Mouse (Mus musculus) layer of hippocampus, adult 11-12 months (tissue): ENCODE measurements around the gene Ano10.
A peak's percentile ranks its signal among the peaks of the same experiment; 100 is the strongest.

ENCODE experiments used
- DNase-seq: peaks from one replicate; pipeline ENCODE4 v3.0.0; 2022; ENCODE audit warnings: low spot score

Ano10 gene

DNA sequence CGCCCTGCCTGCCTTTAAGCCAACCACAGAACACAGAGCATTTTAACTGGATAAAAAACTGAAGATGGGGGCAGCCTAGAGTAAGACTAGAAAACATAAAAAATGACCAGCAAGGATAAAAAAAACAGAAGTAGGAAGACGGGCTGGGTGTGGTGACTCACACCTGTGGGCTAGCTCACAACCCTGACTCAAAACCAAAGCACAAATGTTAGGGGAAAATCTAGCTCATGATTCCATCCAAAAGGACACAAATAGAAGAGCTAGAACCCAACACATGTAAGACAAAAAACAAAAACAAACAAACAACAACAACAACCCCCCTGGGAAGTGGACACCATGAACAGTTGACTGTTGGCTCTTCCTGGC lies 49.4 kb downstream of the Ano10 start:
- DNase-seq: no peak

DNA sequence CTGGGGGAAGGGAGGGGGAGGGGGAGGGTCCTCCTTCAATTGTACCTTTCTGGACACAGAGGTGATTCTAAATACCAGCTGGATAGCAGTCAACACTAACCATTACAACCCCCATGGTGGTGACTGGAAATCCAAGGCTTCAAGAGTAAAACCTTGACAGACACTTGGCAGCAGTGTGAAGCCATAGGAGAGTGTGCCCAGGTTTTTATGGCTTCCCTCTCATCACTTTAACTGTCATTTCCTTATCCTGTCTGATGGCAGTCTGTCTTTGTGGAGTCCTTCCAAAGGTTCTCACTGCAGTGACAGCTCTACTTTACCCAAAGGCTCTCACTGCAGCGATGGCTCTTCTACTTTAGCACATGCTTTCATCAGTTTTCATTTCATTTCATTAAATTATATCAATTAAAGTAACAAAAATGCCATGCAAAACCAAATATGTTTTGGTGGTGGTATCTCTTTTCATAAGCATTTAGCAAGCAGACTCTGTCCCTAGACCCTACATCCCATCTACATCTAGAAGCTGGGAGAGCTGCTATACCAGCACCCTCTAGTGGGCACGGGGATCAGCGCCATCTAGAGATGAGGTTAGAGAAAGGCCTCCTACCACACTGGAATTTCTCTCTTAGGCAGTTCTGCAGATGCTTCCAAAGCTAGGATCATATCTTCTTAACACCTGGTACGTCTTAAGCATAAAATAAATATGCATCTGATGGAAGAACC lies 50.0 kb downstream of the Ano10 start:
- peak; percentile 70 for DNase-seq

DNA sequence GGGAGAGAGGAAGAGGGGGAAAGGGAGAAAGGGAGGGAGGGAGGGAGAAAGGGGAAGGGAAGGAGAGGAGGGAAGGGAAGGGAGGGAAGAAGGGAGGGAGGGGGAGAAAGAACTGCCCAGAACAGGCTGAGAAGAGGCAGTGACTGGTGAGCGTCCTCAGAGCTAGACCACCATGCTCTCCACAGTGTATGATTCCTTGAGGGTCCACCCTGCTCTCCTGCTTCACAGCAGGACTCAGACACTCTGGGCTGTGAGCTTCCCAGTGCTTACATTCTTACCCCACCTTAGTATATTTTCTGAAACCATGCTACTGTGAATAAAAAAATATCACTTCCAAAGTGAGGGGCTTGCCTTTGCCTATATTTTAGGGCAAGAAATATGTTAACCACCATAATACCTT lies 50.9 kb downstream of the Ano10 start:
- no peak for DNase-seq

DNA sequence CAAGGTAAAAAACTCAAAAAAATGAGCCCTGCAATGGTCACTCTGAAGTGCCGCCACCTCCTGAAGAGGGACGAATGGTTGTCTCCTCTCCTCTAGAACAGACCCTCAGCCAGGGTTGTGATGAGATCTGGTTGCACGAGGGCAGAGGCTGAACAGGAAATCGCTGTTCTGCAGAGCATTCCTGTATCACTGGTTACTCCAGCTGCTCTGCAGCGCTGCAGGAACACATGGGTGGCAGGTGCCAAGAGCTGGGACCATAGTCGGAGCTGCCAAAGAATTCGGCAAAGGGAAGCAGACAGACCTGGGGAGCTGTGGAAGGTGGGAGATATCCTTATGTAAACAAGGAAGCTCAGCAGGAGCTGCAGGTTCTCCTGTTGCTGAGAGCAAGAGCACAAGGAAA lies 51.4 kb downstream of the Ano10 start:
- no peak for DNase-seq

DNA sequence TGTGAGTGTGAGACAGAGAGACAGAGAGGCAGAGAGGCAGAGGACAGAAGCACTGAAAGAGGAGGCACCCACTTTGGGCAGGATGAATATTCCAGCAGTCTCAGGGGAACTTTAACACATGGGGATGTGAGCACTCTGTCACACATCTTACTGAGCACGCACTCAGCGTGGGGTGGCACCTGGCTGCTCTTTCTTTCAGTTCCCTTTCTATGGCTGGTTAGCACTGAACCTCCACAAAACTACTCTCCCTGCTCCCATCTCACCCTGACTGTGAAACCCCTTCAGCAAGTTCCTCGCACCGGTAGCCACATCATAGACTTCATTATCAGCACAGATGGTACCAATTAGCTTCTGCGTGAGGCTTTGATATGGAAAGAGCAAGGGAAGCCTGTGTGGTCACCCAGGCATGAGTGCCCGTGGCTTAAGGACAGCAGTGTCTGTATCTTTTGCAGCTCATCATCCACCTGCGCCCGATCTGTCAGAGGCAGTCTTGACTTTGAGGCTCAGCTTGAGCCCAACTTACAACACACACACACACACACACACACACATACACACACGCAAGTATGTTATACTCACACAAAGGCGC lies 52.3 kb downstream of the Ano10 start:
- no peak for DNase-seq

DNA sequence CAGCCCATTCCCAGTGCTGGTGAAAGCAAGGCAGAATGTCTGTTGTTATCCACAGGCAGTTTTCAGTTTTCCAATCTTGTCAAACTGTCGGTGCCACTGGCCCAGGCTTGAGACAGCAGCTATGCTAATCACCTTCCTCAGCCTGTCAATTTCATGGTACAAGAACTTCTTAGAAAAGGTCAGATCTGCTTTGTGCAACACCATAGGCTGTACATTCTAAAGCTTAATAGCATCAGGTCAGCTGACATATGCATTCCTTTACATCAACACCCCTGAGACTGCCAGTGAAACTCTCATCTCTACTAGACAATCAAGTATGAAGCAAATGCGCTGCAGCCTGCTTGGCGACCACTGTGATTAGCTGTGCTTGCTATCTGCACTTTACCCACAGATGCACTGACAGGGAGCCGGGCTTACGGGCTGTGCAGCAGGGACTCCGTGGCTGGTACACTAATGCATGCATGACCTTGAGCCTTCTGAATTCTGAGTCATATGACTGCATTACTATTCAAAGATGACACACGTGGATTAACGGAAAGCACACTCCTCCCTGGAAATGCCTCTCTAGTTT lies 53.5 kb downstream of the Ano10 start:
- no peak for DNase-seq

DNA sequence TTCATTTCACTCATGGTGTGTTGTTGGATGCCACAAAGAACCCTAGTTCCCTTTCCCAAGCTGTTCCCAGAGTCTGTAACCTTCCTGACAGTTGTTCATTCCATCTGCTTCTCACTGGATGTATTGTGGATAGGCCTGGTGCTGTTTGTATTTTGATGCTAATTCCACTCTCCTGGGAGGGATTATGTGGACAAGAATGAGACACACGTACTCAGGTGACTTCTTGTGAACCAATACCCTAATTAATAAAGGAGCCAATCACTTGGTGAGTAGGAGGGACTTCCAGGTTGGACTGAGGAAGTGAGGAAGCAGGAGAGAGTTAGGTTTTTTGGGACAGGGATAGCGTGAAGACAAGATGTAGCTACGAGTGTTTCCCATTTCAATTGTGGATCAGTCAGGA lies 59.5 kb downstream of the Ano10 start:
- no peak for DNase-seq

DNA sequence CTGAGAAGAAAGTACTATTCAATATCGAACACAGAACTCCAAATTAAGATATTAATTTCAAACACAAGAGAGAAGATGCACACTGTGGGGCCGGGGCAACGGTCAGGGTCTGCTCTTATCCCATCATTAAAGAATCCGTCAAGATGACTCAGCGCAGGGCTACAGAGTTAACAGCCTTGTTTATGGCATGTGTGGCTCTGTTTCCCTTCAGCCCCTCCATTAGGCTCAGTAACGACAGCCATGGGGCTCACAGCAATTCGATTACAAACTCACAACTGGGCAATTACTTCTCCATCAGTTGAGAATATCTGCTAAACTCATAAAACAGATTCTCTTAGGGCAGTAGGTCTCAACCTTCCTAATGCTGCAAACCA lies 60.3 kb downstream of the Ano10 start:
- DNase-seq: no peak

DNA sequence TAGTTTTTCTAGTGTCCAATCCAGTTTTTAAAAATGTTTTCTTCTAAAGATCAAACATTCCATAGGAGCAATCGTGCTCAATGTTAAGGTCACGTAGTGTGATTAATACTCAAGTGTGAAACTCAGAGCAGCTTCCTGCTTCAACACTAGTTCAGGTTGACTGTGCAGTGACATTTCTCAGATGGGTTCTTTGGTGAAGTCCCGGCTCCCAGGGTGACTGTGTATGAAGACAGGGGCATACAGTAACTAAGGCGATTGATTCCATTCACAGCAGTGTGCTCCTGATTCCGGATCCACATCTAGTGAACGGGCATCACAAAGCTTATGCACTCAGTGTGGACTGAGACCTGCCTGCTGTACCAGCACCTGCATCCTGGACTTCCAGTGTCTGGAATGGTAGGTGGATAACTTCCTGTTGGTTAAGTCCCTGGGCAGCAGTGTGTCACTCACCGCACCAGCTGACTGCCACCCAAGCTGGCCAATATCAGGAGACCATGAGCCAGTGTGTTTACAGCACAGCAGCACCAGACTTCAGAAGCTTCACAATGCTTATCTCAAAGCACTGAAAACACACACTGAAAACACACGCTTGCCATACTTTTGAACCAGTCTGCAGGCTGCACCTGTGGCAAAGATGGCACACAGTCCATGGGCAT lies 60.8 kb downstream of the Ano10 start:
- DNase-seq: no peak

DNA sequence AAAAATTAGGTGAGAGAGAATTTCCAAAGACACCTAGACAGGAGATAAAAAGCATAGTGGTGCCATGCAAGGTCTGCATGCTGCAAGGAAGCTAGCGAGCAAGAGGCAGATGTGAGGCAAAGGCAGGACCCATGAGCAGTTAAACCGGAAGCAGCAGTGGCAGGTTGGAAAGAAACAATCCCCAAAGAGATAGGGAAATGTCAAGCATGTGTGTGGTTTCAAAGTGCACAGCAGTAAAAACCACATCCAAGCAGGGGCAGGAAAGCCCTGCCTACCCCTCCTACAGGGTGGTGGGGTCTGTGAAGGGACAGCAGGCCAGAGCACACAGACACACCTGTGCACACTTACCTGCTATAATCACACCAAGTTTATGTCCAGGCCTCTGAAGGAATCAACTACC lies 61.3 kb downstream of the Ano10 start:
- DNase-seq: no peak

DNA sequence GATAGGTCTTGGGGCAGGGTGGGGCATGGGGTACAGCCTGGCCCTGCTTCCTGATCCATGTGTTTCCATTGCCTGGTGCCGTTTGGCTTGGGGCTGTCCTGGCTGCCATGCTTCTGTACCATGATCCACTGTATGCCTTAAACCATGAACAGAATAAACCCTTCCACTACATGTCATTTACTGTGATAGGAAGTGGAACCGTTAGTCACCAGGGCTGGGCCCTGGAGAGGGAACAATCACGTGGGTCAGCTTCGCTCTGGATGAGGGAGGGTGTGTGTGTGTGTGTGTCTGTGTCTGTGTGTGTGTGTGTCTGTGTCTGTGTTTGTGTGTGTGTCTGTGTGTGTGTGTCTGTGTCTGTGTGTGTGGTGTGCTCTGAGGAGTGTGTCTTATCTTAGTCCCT lies 63.5 kb downstream of the Ano10 start:
- no peak for DNase-seq

DNA sequence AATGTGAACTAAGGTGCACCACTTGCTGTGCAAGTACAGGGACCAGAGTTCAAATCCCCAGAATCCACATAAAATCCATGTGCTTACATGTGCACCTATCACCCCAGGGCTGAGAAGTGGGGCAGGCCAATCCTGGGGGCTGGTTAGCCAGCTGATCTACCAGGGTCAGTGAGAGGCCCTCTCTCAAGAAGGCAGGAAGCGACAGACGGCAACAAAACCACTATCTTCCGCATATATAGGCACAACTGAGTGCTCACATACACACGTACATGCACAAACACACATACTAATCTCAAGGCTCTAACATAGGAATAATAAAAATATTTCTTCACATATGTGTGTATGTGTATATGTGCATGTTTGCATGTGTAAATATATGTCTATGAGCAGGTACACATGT lies 67.8 kb downstream of the Ano10 start:
- no peak for DNase-seq

DNA sequence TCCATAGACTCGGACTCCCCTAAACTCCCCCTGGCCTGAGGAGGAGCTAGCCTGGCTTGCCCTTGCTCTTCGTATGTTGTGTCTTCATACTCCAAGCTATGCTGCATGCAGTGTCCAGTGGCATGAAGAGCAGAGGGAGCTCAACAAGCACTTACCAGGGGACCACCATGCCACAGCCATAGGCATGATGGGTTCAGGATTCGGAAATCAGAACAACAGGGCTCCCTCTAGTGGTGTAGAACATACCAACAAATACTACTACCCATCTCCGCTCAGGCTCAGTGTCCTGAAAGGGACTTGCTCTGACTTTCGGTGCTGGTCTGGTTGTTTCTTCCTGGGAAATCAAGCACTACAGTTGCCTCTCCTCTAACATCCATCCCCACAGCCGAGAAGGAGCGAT lies 68.9 kb downstream of the Ano10 start:
- peak; percentile 44 for DNase-seq

DNA sequence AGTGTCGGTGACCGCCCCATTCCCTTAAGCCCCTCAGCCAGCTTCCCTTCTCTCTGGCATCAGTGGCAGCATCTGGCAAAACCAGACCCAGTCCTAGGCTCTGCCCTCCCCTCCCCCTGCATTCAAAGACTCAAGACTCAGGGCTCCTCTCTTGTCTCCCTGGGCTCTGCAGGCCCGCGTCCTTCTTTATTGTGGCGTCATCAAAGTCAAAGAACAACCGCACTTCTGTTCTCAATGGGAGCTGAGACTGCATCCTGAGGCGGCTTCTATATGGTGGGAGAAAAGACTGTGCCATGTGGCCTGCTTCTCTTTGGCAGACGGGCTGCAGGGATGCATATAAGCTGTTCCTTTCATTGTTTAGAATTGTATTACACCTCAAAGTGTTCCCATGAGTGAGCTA lies 71.2 kb downstream of the Ano10 start:
- DNase-seq: no peak

DNA sequence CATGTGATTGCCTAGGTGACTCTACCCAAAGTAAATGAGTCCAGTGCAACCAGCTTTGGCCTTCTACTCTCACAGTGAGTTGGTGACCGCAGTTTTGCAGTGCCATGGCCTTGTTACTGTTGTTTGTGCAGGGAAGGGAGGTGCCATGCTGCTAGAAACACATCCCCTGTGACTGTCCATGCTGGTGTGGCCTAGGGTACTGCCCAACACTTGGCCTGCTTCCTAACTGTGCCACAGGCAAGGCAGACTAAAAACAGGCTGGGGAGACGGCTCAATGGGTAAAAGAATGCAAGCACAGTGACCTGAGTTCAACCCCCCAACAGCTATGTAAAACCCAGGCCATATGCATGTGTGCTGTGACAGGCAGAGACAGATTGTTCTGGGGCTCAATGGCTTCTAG lies 74.3 kb downstream of the Ano10 start:
- DNase-seq: no peak

DNA sequence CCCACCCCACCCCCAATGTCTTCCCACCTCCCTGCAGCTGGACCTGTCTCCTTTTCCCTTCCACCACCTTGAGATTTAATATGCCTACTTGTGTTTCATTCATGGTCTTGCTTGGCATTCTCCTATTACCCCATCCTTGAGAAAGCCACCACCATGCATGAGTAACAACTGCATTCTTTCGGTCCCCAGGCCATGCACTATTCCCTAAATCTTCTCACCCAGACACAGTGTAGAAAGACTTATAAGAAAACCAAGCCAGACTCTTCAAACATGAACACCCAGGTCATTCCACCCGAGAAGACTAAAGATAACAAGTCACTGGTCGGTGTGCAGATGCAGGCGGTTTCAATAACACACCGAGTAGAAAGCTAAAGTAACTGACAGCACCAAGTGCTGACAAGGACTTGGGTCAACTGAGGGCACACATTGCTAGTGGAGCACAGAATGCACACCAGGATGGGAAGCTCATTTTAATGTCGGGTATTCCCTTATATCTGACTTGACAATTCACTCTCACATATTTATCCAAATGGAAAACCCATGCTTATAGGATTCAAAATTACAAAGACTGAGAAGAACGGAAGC lies 77.2 kb downstream of the Ano10 start:
- no peak for DNase-seq

DNA sequence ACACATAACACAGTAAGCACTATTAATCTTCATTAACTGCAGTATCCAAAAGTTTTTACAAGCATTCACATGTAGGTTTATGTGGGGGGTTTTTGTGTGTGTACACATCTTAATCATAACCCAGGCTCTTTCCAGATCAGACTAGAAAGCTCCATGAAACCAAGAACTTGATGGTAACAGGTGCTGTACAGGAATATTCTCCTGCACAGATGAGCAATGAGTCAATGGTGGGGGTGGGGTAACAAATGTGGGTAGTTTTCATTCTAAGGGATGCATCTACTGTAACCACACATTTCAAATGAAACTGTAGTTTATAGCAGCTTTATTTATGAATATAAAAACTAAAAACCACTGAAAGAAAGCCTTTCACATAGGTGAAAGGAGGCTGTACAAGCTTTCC lies 79.1 kb downstream of the Ano10 start:
- DNase-seq: no peak

DNA sequence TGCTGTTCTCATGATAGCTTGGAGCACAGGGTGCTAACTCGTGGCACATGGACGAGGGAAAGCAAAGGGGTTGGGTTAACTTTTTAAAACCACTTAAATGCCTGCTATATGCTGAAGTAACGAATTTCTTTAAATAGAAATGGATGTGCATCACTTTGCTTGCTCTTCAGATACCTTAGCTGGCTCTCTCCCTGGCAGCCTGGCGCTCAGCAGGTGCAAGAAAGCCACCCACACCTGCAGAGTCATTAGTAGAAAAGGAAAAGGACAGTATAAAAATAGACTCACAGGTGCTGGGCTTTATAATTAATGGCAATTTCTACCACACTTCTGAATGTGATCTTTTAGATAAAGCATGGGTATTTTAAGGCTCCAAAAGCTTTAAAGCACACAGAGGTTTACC lies 85.9 kb downstream of the Ano10 start:
- no peak for DNase-seq

DNA sequence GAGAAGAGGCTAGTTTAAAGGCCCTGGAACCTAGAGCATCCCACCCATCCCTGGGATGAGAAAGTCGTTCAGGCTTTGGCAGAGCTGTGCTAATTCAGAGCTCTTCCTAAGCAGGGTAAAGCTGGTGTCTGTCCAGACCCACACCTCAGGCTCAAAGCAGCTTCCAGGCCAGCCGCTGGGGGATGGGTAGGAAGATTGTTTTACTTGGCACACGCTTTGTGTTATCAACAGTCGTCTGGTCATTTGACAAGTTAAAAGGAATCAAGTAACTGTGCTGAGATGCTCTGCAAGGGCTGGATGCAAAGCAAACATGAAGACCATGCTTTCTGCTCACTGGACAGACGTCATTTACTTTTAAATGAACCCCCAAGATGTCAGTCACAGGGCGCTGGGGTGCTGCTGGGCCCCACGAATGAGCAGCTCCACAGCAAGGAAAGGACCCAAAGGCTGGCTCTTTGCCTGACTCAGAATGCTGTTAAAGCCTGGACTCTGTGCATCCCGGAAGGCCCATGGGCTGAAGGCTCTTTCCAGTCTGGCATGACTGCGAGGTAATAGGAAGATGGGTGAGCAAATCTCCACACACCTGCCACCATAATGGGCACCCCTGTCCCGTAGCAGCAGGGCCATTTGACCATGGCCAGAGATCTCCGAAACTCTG lies 88.6 kb downstream of the Ano10 start:
- DNase-seq: no peak

DNA sequence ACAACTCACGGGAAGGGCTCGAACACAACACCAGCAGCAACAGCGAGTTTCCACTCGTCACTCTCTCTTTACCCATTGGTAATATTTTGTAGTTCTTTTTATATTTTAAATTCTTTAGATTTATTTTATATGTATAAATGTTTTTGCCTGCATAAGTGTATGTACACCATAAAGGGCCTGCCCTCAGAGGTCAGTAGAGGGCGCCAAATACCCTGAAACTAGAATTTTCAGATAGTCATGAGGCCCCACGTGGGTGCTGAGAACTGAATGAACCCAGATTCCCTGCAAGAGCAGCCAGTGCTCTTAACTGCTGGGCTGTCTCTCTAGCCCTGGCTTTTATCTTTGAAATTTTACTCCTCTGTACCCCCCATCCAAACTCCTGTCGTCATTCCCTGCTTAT lies 89.7 kb downstream of the Ano10 start:
- no peak for DNase-seq

DNA sequence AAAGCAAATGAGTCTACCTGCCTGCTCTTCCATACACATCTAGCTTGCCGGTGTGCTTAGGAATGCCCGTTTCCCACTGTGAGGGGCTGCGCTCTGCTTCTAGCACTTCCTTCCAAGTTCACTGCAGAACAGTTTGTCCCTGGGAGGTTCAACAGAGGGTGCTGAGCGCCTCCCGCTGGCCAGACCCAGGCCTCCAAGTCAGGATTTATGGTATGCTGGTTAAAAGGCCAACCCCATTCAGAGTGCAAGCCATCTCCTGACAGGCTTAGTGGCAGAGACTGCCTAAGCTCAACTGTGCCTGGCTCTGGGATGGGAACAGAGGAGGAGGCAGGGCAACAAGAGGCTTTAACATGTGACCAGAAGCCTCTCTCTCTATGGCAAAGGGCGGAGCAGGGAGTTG lies 95.0 kb downstream of the Ano10 start:
- peak; percentile 60 for DNase-seq

DNA sequence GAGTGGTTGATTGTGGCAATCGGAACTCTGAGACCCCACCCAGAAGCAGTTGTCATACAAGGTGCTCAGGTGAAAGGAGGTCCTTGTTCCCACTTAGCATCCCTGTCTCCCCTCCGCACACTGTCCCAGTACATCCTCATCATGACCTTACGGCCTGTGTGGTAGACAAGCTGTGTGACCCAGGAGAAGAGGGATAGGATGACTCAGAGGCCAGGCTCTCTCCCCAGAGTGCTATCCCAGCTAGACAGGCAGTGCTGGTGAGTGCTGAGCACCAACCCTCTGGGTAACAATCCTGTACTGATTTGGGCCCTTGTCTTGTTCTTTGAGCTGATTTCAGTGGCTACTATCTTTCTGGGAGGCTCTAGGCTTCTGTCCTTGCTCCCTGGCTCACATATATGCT lies 95.6 kb downstream of the Ano10 start:
- no peak for DNase-seq

DNA sequence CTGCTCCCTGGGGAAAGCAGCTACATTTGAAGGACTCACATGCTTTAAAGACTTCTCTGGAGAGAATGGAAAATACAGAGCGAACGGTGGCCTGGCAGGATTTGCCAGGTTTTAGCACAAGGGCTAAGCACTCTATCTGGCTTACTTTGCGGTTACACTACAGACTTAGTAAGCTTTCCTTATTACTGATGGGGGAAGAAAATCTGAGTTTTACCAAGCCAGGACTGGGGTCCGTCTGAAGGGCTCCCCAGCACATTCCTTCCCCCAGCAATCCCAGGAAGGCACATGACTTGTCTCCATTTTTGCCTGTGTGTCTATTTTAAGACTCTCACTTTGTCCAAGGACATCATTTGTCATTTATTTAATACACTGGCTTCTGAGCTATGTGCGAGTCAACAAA lies 97.2 kb downstream of the Ano10 start:
- no peak for DNase-seq
